8 mouse cellular contexts compared by ENCODE assay signal in genomic region chr16:75766388-75767249, GRCm38 (mm10). TPM values are rescaled to one million over a fixed set of nuclear protein-coding genes. Genes with fewer than 3 reads are reported as not detected.
DNase-seq lines count a peak whose midpoint lies in the region; ATAC-seq and TF ChIP-seq lines count a peak whose summit lies in the region.

Gene Hspa13, minus strand, starts transcription at chr16:75767104.

- H3K4me1 ChIP-seq in bone marrow, adult 2 months (ENCODE audit: control insufficient read depth, insufficient read depth, low read length) = no peaks in the 10 kb centered on the region
- 0 out of 2 replicates have a peak, but pooled peaks cover 5% of the 10 kb centered on the region for H3K4me1 ChIP-seq in embryonic facial prominence, embryonic 15.5 days
- H3K4me1 ChIP-seq in limb, embryonic 14.5 days (ENCODE audit: control insufficient read depth, insufficient read depth, low read length) = 0 out of 2 replicates have a peak, but pooled peaks cover 2% of the 10 kb centered on the region
- no peaks in the 10 kb centered on the region for H3K4me1 ChIP-seq in midbrain, postnatal 0 days (ENCODE audit: insufficient read depth, low read length)

- peak within 1 kb of the TSS; percentile 41; the same call in 1 of the 2 replicates for H3K27ac ChIP-seq in bone marrow, adult 2 months (ENCODE audit: control insufficient read depth, insufficient read depth, low read depth, low read length, poor library complexity)
- peak within 1 kb of the TSS; percentile 75 for H3K27ac ChIP-seq in embryonic facial prominence, embryonic 15.5 days (replicated peaks)
- peak within 1 kb of the TSS; percentile 49; the same call in 1 of the 2 replicates for H3K27ac ChIP-seq in limb, embryonic 14.5 days (replicated peaks; ENCODE audit: low read depth, low read length)
- H3K27ac ChIP-seq in midbrain, postnatal 0 days (ENCODE audit: low read depth, low read length) = peak within 1 kb of the TSS; percentile 81

- peaks cover 21% of the 10 kb centered on the region for H3K36me3 ChIP-seq in embryonic facial prominence, embryonic 15.5 days
- H3K36me3 ChIP-seq in limb, embryonic 14.5 days (ENCODE audit: control insufficient read depth, insufficient read depth, low read length) = peaks cover 13% of the 10 kb centered on the region
- H3K36me3 ChIP-seq in midbrain, postnatal 0 days (ENCODE audit: insufficient read depth, low read length) = peaks cover 8% of the 10 kb centered on the region

- no peaks in the 10 kb centered on the region for H3K27me3 ChIP-seq in embryonic facial prominence, embryonic 15.5 days
- no peaks in the 10 kb centered on the region for H3K27me3 ChIP-seq in limb, embryonic 14.5 days (ENCODE audit: control insufficient read depth, insufficient read depth, low read length)
- H3K27me3 ChIP-seq in midbrain, postnatal 0 days (ENCODE audit: insufficient read depth, low read length) = no peaks in the 10 kb centered on the region

- ATAC-seq in embryonic facial prominence, embryonic 15.5 days (ENCODE audit: insufficient number of reproducible peaks, low FRiP score, low TSS enrichment, low read depth) = peak; percentile 99
- ATAC-seq in limb, embryonic 14.5 days (ENCODE audit: low FRiP score, low read depth) = peak; percentile 98
- peak; percentile 99 for ATAC-seq in midbrain, postnatal 0 days (ENCODE audit: low FRiP score)

- no peak for TF ChIP-seq CTCF in bone marrow, adult 2 months (IDR thresholded peaks at IDR 0.05; ENCODE audit: control insufficient read depth, insufficient read depth, low read length)
- TF ChIP-seq CTCF in midbrain, postnatal 0 days (IDR thresholded peaks at IDR 0.05) = peak; percentile 55

- H3K4me2 ChIP-seq in embryonic facial prominence, embryonic 15.5 days (replicated peaks) = peak within 1 kb of the TSS; percentile 68
- peak within 1 kb of the TSS; percentile 54 for H3K4me2 ChIP-seq in limb, embryonic 14.5 days (replicated peaks; ENCODE audit: low read depth, low read length, severe bottlenecking)
- H3K4me2 ChIP-seq in midbrain, postnatal 0 days (ENCODE audit: low read depth, low read length, poor library complexity, severe bottlenecking) = peak within 1 kb of the TSS; percentile 64

- peak; percentile 99 for DNase-seq in 416B (ENCODE audit: low read depth)
- DNase-seq in heart, adult 8-10 months (ENCODE audit: low spot score) = peak; percentile 97
- peak; percentile 99 for DNase-seq in kidney, adult 9 months
- DNase-seq in limb, embryonic 14.5 days (ENCODE audit: low spot score) = peak; percentile 99
- DNase-seq in midbrain, postnatal 0 days (ENCODE audit: low spot score) = peak; percentile 99
- peak; percentile 88 to 95 for DNase-seq in spleen, postnatal 14 days (ENCODE audit: low spot score in 2 of 2)

- H3K9ac ChIP-seq in embryonic facial prominence, embryonic 15.5 days = peak within 1 kb of the TSS; percentile 51
- H3K9ac ChIP-seq in limb, embryonic 14.5 days (ENCODE audit: low read depth, low read length, severe bottlenecking) = peak within 1 kb of the TSS; percentile 63
- peak within 1 kb of the TSS; percentile 74 for H3K9ac ChIP-seq in midbrain, postnatal 0 days (replicated peaks; ENCODE audit: low read length, poor library complexity, severe bottlenecking)

- no peak for TF ChIP-seq POLR2A in bone marrow, adult 2 months (IDR thresholded peaks at IDR 0.05; ENCODE audit: borderline replicate concordance, control insufficient read depth, low read depth, low read length)
- peak; percentile 40; the same call in 1 of the 2 replicates for TF ChIP-seq POLR2A in limb, embryonic 14.5 days (IDR thresholded peaks at IDR 0.05; ENCODE audit: borderline replicate concordance, extremely low read depth, insufficient read depth, insufficient read length)

- under 1% methylated on average over 51 of the region's 51 CpGs for WGBS in bone marrow, adult 2 months
- 1% methylated on average over 51 of the region's 51 CpGs for WGBS in embryonic facial prominence, embryonic 15.5 days
- WGBS in limb, embryonic 14.5 days = under 1% methylated on average over 50 of the region's 51 CpGs
- under 1% methylated on average over 51 of the region's 51 CpGs for WGBS in midbrain, postnatal 0 days

- no peaks in the 10 kb centered on the region for H3K9me3 ChIP-seq in embryonic facial prominence, embryonic 15.5 days (replicated peaks)
- no peaks in the 10 kb centered on the region for H3K9me3 ChIP-seq in limb, embryonic 14.5 days (ENCODE audit: control insufficient read depth, low read length)
- no peaks in the 10 kb centered on the region for H3K9me3 ChIP-seq in midbrain, postnatal 0 days (ENCODE audit: low read length)

- peak within 1 kb of the TSS; percentile 99 for H3K4me3 ChIP-seq in bone marrow, adult 2 months (replicated peaks; ENCODE audit: control insufficient read depth, low read depth, low read length)
- H3K4me3 ChIP-seq in embryonic facial prominence, embryonic 15.5 days (replicated peaks) = peak within 1 kb of the TSS; percentile 74
- peak within 1 kb of the TSS; percentile 68 for H3K4me3 ChIP-seq in limb, embryonic 14.5 days (replicated peaks; ENCODE audit: low read length)
- H3K4me3 ChIP-seq in midbrain, postnatal 0 days (ENCODE audit: low read depth, low read length) = peak within 1 kb of the TSS; percentile 75

RNA-seq across cellular contexts. Expression of gene Hspa13, which starts in this region (rescaled TPM):
- polyA plus RNA-seq in bone marrow, adult 2 months (2011; ENCODE audit: insufficient read depth, insufficient read length, low replicate concordance, missing spikeins) = 2.5 and 4.7 TPM in 2 replicates
- 33.4 and 33.7 TPM in 2 replicates for polyA plus RNA-seq in embryonic facial prominence, embryonic 15.5 days (2015; fragmentation: Nextera tagmentation; extraction: Ambion mirVana)
- total RNA-seq in heart, adult 8-10 months (2022) = 10 to 100 TPM; 13.0 to 15.2 (median 15.0) TPM
- polyA plus RNA-seq in limb, embryonic 14.5 days (2012; rRNA removed) = 16.9 and 17.6 TPM in 2 replicates
- 38.6 and 41.2 TPM in 2 replicates for polyA plus RNA-seq in limb, embryonic 14.5 days (2014; fragmentation: Nextera tagmentation; extraction: Ambion mirVana)
- 41.9 and 59.3 TPM in 2 replicates for total RNA-seq in midbrain, postnatal 0 days (2014; rRNA removed)
- polyA plus RNA-seq in midbrain, postnatal 0 days (2015; fragmentation: Nextera tagmentation; extraction: Ambion mirVana) = 44.6 and 49.4 TPM in 2 replicates

Comparison
In these comparisons a context has a peak if more than half of its experiments do, and no peak if none do; other contexts are left out.
1. Peak in every context shown above with its lines: DNase-seq, ATAC-seq, H3K4me3 ChIP-seq and H3K27ac ChIP-seq.